Mouse (Mus musculus) kidney, adult 2 months (tissue): Measurements from ENCODE around the gene Rab27a.

Experiments used
- CTCF ChIP-seq: fragments of 200-500 bp; conservative IDR thresholded peaks from 2 replicates; pipeline ENCODE4 v1.5.1; 2011; ENCODE audit warnings: low read depth, mild to moderate bottlenecking, control low read depth, low read length, moderate library complexity, mixed read lengths; ENCODE audit not compliant: insufficient read depth, insufficient read length
- POLR2A ChIP-seq: fragments of 200-500 bp; IDR thresholded peaks from one replicate; pipeline ENCODE4 v1.6.1; 2011; ENCODE audit warnings: low read depth, low read length, control low read depth

DNA sequence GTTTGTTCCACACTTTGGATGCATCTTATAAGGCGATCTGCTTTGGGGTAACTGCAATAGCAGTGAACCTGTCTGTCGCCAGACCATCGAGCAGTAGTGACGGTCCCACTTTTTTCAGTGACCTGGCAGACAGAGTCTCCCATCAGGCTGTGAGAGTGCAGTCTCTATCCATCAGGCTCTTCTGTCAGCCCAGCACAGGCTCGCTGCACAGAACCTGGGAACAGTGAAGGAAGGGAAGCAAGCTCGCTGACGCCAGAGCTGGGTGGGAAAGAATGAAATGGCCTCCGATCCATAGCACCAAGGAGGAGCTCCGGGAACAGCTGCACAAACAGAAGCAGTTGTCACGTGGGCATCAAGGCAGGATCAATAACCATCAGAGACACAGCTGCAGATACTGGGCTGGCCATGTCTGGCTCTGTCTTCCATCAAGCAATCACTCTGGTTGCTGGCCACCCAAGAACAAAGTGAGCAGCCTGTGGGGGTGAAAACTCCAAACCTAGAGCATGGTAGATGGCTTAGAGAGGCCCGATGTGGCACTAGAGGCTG is 92.8 kb downstream of the Rab27a start:
- TF ChIP-seq CTCF (no peak), POLR2A (no peak)
